Mouse (Mus musculus) embryo, embryonic 10 days (tissue): ENCODE results near the gene Nek1.
"Not testable (repeated sequence)": the region's sequence is repeated elsewhere in the genome, so short reads cannot be mapped to it uniquely, and the experiment has no call there.

Experiments used
- DNase-seq: peaks from one replicate; pipeline ENCODE4 v3.0.0-alpha.2; 2015; ENCODE audit warnings: low spot score

The Nek1 gene

DNA sequence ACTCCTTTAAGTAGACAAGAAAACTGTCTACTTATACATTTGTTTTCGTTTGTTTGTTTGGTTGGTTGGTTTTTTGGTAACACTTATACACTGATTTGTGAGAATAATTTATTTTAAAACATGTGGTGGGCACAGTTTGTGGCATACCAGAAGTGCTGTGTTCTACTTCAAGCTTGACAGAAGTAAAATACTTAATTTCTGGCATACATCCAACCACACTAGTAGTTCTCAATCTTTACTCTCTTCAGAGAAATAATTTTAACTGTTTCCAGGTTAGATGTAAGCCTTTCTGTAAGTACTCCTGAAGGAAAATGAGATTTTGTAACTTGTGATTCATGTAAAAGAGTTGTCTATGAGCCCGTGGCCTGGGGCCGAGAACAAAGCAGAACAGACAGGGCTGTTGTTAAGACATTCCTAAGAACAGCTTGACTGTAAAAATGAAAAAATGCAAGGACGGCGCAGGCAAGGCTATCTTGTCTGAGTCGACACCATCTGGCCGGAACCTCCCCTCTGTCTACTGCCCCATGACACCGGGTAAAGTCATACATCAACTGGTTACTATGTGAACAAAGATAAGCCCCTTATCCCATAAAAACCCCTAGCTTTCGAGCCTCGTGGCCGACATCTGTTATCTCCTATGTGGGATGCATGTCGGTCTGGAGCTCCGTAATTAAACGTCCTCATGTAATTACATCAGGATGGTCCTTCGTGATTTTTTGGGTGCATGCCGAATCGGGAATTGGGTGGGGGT is 8.6 kb upstream of the Nek1 start:
- DNase-seq, result not testable (repeated sequence)

DNA sequence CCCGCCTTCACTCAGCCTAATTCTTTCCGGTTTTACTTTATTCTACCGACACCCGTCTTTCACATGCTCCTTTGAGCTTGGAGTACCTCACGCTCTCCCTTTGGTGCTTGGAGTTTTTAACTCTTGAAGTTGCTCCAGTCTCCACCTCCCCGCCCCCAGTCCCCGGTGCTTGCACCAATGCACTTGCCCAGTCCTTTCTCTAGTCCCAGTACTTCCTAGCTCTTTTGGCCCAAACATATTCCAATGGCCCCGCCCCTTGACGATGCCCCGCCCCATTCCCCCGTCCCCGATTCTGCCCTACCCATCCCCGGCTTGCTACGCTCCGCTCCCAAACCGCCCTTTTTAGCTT is 460 bp upstream of the Nek1 start:
- DNase-seq, result peak; percentile 71

DNA sequence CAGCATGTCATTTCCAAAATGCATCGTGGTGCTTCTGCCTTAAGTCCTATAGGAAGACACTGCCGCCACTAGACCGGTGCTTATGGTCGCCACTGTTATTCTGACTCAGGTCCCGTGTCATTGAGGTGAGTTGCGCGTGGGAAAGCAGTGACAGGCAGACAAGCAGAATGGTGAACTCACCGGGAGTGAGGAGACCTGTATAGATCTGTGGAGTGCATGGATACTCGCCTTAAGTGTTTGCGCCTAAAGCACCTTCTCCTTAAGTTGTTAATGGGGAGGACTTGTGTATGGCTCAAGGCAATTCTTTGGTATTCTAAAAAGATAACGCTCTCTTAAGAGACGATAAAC is 618 bp downstream of the Nek1 start:
- DNase-seq, result no peak

DNA sequence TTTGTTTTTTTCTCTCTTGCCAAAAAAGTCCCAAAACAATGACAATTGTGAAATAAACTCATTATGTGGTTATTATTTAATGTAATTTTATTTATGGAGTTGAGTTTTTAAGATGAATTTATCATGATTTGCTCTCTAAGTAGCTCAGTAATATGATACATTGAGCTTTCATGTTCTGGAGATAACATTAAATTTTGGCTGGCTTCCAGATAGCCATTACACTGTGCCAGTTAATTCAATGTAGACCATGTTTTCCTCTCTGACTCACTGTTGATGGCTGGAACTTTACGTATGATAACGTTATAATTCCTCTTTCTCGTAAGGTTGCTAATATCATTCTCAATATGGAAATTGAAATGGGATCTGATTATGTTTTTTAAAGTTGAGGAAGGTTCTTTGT is 3.5 kb downstream of the Nek1 start:
- DNase-seq, result no peak

DNA sequence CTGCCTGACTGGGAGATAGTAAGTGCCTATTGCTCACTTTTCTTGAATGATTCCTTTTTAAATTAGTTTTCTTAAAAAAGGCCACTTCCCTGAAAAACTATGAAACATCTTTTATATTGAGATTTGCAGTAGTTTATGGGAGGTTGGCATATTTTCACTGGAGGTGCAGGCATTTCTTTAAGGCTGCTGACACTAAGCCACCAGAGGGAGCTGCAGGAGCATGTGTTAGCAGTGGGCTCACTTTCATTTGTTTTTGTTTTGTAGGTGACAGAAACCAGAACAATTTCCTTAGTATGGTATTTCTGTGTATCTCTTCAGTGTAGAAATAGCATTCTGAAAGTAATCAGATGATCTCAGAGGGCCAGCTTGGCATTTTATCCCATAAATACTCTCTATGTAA is 49.0 kb downstream of the Nek1 start:
- DNase-seq, result peak; percentile 81

DNA sequence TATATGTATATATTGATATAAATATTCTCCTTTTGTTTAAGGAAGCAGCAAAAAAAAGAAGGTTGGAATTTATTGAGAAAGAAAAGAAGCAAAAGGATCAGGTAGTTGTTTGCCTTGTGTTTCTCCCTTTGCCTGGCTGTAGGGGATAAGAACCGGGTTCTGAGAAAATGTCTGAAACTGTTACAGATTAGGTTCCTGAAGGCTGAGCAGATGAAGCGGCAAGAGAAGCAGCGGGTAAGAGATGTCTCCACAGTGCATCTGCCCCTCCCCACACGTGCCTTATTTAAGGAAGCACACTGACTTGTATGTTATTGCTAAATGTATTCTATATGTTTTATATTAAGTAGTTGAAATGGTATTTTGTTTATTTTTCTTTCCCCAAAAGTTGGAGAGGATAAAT is 50.9 kb downstream of the Nek1 start:
- no peak for DNase-seq

DNA sequence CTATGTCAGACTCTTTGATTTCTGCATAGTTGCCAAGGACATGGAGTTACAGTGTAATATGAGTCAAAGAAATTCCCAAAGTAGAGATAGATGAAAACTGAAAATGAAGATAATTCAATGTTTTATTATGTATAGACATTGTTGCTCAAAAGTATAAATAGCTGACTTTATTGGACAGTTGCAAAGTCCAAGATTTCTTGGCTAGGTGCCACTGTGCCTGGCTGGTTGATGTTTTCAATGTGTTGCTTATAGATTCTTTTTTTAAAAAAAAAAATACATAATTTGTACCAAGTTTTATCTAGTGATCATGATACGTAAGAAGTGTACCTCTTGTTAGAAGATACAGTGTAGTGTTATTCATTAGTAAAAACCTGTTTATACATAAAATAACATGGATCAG is 53.8 kb downstream of the Nek1 start:
- DNase-seq, result no peak

DNA sequence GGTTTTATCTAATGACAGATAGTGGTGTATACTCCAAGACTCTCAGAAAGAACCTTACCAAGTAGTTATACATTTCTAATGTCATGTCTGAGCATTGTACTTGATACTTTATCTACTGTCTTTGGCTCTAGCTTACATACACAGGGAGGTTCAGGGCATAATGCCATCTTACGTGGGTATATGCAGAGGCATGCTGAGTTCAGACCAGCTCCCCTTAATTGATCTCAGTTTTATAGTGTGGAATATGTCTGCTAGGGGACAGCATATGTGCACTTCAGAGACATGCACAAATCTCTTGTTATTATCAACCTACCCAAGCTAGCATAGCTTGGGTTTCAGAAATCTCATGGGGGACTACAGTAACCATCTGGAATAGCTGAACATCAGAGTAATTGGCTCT is 60.0 kb downstream of the Nek1 start:
- DNase-seq, result no peak

DNA sequence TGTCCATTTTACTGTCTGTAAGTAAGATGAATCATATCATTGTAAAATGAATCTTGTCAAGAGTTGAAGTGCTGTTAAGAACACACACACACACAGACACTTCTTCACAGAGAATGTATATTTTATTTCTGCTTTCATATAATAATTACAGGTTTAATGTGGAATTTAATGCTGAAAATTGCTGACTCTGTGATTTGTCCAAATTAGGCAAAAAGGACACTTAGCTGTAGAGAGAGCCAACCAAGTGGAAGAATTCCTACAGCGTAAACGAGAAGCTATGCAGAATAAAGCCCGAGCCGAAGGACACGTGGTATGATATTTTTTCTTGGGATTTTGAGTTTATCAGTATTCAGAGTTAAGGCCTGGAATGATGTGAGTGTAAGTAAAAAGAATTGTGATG is 61.3 kb downstream of the Nek1 start:
- no peak for DNase-seq

DNA sequence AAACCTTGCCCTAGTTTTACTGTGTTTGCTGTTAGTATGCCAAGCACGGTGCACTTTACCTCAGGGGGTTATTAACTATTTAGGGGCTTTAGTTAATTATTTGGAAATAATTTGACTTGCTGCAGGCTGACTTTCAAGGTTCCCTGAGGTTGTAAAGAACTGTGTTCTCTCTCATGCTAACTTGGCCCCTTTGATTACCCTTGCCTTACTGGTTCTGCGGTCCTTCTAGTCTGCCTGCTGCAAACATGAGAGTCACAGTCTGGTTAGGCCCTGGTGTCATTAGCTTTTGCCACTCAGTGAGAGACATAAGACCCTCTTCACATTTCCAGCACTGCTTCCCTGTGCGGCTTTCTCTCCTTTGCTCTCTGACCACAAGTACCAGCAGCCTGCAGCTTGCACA is 64.0 kb downstream of the Nek1 start:
- DNase-seq, result no peak

DNA sequence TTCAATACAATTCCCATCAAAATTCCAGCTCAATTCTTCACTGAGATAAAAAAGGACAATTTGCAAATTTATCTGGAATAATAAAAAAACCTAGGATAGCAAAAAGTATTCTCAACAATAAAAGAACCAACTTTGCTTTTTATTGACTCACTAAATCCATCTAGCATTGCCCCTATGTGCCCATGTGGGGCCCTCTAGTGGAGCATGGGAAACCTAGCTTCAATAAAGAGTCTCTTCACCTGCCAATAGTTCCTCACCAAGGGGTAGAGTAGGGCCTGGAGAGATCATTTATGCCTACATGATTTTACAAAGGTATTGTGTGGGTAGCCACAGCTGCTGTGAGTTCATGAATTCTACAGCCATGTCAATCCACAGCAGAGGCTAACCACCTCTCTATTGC is 66.1 kb downstream of the Nek1 start:
- no peak for DNase-seq

DNA sequence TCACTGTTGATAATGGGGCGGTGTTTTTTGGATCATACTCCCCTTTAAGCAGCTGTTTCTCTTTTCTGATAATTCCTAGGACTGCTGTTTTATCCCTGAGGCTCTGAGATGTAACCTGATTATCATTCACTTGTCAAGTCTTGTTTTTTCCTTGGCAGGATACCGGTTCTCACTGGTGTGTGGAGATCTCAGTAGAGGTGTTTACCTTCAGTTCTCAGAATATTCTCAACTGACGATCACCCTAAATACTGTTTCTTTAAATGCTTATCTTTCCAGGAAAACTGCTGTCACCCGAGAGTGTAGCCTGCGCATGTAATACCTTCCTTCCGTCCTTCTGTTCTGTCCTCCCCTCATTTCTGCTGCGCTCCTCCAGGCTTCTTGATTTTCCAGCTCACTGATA is 67.4 kb downstream of the Nek1 start:
- no peak for DNase-seq

DNA sequence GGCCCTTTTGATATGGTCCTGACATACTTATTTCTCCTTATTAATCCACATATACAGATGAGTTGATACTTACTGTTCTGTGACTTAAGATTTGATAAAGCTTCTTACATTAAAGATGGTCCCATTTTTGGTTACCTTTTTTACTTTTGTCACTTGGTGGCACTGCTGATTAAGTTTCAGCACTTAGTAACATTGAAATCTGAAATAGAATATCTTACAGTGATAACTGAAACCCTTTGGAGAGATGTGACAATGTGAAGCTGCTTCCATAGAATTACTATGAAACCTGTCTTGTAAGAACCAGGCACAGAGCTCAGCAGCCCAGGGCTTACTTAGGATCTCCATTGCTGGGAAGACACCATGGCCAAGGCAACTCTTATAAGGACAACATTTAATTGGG is 82.1 kb downstream of the Nek1 start:
- DNase-seq, result no peak

DNA sequence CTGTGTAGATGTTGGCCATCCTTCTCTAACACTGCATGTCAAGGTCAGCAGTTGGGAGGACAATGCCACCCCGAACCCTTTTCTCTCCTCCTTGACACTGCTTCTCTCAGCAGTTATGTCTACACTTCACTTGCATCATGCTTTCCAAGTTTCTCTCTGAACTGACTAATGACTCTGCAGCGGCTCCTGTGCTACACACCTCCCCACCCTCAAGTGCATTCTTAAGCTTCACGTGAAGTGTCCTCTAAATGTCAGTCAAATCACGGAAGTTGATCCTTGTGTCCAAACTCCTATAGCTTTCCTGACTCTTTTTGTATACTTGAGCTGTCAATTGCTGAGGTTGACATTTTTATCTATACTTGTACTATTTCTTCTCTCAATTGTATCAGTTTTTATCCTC is 117.5 kb downstream of the Nek1 start:
- no peak for DNase-seq

DNA sequence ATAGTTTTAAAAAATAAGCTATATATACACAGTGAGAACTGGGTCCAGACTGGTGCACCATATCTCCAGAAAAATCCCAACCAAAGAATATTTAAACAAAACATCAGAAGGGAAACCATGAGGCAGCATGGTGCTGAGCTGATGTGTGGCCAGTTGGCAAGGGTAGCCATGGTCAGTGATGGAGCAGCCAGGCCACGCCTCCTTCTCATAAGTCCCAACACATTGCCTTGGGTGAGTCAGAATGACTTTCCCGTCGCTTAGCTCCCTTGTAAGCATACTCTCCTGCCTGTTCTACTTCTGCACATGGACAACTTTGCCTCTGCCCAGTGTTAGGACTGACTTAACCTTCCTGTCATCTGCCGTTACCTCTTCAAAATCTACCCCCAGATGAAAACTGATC is 118.9 kb downstream of the Nek1 start:
- DNase-seq, result no peak

DNA sequence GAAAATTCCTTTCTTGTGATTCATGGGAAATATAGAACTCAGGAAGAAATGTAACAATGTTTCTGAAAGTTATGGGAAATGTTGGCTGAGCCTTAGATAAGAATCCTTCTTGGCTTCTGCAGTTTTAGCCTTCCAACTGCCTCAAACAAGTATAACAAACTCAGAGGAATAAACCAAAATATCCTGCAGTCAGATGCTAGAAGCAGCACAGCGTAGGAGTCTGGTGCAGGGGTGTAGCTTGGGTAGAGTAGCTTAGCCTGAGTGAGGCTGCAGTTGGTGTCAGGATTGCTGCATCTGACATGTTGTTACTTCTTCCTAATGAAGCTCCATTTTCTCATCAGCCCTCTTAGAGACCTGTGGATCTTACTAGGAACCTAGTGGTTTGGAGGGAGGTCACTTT is 128.6 kb downstream of the Nek1 start:
- no peak for DNase-seq

DNA sequence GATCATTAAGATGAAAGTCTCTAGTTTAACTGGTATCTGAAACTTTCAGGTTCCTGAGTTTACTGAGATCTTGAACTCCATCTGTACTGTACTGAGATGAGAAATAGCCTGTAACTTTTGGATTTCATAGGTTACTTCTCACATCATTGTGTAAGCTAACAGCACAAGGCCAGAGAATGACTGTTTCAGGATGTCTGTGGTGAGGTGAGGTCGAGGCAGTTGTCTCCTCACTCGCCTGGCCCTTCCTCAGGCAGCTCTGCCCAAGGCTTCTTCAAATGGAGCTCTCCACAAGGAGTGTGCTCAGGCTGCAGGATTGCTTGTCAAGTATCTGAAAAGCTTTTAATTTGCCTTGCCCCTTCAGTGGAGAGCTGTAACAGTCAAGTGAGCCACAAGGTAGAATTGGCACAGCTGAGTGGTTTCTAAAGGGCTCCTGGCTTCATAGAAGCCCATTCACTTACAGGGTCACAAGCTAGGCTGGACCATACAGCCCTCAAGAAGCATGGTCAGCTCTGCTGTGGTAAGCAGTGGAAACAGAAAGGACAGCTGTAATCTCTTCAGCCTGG is 134.4 kb downstream of the Nek1 start:
- no peak for DNase-seq

DNA sequence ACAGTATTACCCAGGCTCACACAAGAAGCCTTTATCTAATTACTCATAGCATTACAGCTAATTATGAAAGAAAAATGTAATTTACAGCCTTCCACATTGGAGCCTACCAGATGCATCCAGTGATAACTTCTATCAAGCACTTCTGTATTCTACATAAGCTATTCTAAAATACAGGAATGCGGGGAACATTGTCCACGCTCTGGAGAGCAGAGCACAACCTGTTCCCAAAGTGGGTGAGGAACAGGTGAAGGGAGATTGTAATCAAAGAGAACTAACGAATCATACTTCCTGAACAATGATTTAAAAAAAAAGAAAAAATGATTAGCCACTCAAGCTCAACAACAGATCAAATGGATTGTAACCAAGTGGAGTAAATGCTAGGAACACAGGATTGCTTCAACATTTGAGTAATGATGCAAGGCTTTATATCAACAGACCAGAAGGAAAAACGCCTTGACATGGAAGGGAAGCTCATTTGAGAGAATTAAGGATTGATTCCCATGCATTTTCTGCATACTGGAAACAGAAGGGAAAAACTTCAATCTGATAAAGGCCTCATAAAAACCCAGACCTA is 139.7 kb downstream of the Nek1 start:
- DNase-seq, result no peak

DNA sequence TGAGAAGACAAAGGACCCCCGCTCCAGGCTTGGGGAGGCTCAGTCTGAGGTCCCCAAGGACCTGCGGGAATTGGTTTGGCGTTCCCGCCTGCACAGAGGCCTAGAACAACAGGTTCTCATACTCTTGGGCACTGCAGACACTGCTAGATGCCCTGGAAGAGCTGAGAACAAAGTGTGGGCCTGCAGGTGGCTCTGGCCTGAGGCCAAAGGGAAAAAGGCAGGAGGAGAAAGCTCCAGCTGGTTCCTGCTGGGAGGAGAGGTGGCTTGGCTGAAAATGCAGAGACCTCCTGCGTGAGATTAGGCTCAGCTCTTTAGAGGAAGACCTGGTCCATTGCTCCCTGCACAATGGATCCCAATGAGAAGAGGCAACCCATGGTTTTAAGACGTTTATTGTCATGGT is 148.9 kb downstream of the Nek1 start:
- DNase-seq, result no peak

DNA sequence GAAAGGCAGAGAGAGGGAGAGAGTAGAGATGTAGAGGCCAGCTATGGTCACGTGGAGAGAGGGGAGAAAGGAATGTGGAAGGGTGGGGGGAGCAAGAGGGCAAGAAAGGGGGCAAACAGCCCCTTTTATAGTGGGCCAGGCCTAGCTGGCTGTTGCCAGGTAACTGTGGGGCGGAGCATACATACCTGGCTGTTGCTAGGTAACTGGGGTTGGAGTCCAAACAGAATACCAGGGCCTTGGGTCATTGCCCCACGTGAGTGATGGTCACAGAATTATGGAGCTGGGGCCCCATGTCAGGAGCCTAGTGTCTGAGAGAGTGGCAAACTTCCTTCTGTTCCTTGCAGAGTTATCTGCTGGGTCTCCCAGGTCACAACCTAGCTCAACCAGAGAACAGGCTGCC is 149.3 kb downstream of the Nek1 start:
- peak; percentile 22 for DNase-seq

DNA sequence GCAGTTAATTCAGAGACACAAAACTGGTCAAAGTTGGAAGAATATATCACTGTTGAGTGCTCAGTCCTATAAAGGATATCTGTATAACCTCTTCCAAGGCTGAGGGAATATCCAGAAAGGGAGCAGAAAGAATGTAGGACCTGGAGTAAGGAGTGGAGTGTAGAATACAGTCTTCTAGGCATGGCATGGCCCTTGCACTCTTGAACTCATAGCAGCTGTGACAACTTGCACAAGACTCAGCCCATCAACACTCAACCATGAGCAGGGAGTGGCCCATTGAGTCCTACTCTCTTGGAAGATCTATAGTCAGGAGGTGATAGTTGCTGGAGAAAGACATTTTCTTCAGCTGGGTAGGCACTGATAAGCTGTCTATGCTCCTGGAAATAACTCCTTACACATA is 149.8 kb downstream of the Nek1 start:
- no peak for DNase-seq

DNA sequence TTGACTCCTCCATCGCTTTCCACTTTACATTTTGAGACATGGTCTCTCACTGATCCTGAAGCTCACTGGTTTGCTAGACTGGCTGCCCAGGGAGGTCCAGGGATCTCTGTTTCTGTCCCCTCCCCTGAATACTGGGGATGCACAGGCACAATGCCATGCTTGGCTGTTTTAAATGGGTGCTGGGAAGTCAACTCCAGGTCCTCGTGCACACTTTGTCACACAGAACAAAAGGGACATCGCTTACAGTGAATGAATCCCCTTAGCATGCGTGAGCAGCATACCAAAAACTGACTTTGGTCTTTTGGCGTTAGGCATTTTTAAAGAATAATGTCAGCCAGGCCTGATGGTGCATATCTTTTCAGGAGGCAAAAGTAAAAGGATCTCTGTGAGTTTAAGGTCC is 155.7 kb downstream of the Nek1 start:
- DNase-seq, result no peak

DNA sequence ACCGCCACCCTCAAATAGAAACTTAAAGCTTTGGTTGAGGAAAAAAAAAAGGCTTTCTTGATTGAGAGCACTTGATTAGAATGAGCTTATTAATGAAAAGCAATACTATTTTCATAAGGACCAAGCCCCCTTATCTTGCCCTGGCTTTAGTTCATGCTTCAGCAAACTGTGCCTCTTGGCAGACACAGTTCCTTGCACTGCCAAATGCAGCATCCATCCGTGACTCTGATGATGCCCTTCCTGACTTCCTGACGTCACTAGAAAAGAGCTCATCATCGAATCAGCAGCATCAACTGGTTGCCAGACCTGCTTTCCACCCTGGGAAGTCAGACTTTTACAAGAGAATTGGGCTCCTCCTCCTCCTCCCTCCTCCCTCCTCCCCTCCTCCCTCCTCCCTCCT is 157.6 kb downstream of the Nek1 start:
- no peak for DNase-seq

DNA sequence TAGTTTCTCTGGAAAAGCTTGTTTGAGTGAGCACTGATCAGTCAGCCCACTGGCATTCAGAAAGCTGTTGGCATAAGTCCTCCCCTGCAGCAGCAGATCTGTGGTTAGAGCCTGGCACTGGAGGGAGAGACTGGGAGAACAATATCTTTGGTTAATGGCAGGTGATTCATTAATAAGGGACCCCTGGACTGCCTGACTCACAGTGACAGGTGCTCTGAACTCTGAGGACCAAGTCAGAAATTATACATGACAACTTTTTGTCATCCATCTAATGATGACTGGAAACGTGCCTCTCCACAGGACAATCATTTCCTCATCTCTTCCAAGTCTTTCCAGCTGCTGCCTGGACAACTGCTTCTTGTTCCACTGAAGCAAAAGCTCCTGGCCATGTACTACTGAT is 163.4 kb downstream of the Nek1 start:
- no peak for DNase-seq
